Mouse (Mus musculus): Measurements from ENCODE around the gene Mnx1. TPM values are rescaled to one million over a fixed set of nuclear protein-coding genes. Genes with fewer than 3 reads are reported as not detected.

The Mnx1 gene
- polyA plus RNA-seq, 1 experiment from 2014 or later = not detected

Other genes with a start within 250 kb of the Mnx1 start
- 11.6 and 12.3 TPM in 2 replicates for gene Lmbr1, start 100.1 kb downstream of the Mnx1 start, polyA plus RNA-seq (2014; fragmentation: Nextera tagmentation; extraction: Ambion mirVana)
- 25.1 and 34.9 TPM in 2 replicates for gene Nom1, start 43.8 kb downstream of the Mnx1 start, polyA plus RNA-seq (2014; fragmentation: Nextera tagmentation; extraction: Ambion mirVana)
- 39.9 and 42.1 TPM in 2 replicates for gene Ube3c, start 90.8 kb upstream of the Mnx1 start, polyA plus RNA-seq (2014; fragmentation: Nextera tagmentation; extraction: Ambion mirVana)

Measured in forebrain, embryonic 11.5 days (tissue).